Mouse (Mus musculus): ENCODE measurements around the gene 1500009L16Rik.

DNA sequence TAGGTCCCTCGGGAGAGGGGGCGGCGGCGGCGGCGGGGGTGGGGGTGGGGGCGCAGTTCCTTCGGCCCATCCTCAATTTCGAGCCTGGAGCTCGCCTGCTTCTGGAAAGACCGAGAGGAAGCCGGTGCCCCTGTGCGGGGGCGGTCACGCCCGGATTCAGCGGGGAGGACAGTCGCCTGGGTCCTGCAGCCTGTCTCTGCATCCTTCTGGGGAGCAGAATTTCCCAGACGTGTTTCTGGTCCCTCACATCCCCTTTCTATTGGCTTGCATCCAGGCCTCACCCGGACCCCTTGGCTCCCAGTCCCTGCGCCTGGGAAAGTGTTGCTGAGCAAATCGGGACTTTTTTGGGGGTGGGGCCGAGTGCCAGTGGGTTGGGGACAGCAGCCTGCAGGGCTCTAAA lies 390 bp downstream of the 1500009L16Rik start:
- TF ChIP-seq CTCF (IDR thresholded peaks at IDR 0.05; ENCODE audit: low read depth, low read length): no peak
- no peak for TF ChIP-seq POLR2A (IDR thresholded peaks at IDR 0.05; ENCODE audit: extremely low read depth, insufficient read depth, low read length)
